Mouse (Mus musculus) cerebellum, adult 2 months (tissue): ENCODE measurements around the gene Tom1.

Experiments used
- CTCF ChIP-seq: fragments of 200-500 bp; IDR thresholded peaks from 2 replicates; pipeline ENCODE4 v1.5.1; 2011; ENCODE audit warnings: low read depth, mild to moderate bottlenecking, control low read depth, low read length, moderate library complexity, borderline replicate concordance; ENCODE audit not compliant: insufficient read depth
- POLR2A ChIP-seq: fragments of 200-500 bp; IDR thresholded peaks from 2 replicates; pipeline ENCODE4 v1.6.1; 2011; ENCODE audit warnings: low read length, control low read depth, borderline replicate concordance; ENCODE audit not compliant: insufficient read depth

DNA sequence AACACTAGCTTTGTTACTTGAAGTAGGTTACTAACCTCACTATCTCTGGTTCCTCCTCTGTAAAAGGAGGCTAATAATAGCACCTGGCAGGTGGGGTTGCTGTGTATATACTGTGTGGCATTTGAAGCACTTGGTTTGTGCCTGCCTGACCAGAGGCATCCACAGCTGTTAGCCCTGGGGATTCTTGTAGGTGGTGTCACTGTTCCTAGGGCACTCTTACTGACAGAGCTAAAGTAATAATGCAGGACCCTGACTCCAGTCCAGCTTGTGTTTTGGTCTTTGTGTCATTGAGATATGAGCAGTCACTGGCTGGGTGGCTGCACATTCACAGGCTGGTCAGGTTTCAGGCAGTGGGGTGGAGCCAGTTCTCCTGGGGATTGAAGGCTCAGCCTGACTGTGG lies 5.0 kb downstream of the Tom1 start:
- TF ChIP-seq POLR2A (no peak), CTCF (no peak)
